Mouse (Mus musculus): ENCODE data around the gene Poll.

GRCm38 (mm10) chr19:45602606-45603005 lies 42.3 kb upstream of the Poll start:
- TF ChIP-seq POLR2A (IDR thresholded peaks at IDR 0.05; ENCODE audit: borderline replicate concordance, insufficient read depth, low read length) = no peak
- no peak for TF ChIP-seq CTCF (IDR thresholded peaks at IDR 0.05; ENCODE audit: borderline replicate concordance, insufficient read depth, low read depth, low read length)
